Mouse (Mus musculus): Measurements from ENCODE around the gene Ndrg2.
"Not testable (repeated sequence)": the region's sequence is repeated elsewhere in the genome, so short reads cannot be mapped to it uniquely, and the experiment has no call there.

The Ndrg2 gene

DNA sequence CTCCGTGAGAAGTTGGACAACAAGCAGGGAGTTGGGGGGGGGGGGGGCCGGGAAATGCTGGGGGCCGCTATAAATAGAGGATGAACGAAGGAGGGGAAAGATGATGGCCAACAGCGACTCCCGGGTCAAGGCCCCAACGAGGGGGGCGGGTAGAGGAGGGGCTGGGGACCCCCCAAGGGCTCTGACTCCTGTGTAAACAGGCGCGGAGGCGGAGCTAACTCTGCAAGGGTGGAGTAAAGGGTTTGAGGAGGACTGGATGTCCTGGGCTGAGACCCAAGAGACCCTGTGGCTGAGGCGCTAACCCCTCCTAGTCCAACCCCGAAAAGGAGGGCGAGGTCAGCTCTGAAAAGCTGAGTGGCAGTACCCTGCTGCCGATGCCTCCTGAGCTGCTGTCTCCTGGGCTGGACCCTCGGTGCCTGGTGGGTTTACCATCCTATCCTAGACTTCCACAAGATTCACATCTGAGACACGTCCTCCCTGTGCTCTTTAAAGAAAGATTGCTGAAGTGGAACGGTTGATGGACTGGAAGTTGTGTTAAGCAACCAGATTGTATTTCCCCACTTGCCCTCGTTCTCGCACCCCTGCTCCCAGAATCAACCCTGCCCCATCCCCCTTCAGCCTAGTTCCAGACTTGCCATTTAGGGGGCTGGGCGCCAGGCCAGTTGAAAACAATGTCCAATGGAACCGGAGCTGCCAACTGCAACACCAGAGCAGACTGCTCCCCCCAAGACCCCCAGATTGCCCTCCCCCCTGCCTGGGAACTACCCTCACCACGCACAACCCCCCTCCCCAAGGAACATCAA, at the start of gene Ndrg2:
Ndrg2 (minus strand) TSS at position 199 of the 803 bp plus-strand sequence.
- no peak for DNase-seq (ENCODE audit: low spot score in 2 of 2)

DNA sequence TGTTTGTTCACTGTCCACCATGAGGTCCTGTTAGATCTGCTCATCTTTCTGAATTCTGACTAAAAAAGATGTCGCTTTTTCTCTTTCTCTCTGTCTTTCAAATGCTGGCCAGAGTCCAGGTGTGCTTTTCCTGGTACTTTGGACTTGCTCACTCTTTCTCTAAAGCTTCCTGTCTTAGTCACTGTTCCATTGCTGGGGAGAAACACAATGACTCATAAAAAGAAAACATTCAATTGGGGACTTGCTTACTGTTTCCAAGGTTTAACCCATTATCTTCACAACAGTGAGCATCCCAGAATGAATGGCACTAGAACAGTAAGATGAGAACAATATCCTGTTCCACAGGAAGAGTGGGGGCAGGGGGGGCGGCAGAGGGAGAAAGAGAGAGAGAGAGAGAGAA, 46.4 kb upstream of the Ndrg2 start:
- no peak for DNase-seq (ENCODE audit: low spot score in 2 of 2)

DNA sequence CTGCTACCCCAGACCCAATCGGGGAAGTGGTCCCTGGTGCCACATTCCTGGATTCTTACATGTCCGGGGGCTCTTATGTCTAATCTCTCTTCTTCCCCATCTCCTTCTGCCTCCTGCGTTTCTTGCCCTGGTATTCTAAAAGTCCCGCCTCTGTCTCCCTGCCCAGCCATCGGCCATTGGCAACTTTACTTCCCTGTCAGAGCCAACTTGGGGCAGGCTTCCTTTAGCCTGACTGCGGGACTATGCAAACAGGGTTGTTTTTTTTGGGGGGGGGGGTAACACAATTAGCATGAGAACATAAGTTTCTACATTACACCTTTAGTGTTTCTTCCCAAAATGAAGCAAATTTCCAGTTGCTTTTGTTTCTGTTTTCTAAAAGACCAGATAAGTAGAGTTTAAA, 29.4 kb upstream of the Ndrg2 start:
- DNase-seq (ENCODE audit: low spot score in 2 of 2): no peak

DNA sequence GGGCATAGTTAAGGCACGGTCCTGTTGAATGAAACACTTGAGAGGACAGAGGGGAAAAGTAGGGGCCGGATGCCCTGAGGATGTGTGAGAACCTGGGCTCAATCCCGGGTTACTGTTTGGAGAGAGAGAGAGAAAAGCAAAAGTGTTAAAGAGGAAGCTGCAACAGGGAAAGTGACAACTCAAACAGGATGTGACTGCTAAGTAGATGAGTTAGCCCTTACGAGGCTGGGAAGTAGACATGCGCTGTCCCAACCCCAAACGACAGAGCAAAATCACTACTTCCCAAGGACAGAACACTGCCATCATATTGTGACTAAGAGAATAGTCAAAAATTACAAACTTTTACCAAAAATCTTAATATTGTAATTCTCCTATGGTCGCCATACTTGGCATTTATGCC, 28.3 kb upstream of the Ndrg2 start:
- DNase-seq (ENCODE audit: low spot score in 2 of 2): no peak

DNA sequence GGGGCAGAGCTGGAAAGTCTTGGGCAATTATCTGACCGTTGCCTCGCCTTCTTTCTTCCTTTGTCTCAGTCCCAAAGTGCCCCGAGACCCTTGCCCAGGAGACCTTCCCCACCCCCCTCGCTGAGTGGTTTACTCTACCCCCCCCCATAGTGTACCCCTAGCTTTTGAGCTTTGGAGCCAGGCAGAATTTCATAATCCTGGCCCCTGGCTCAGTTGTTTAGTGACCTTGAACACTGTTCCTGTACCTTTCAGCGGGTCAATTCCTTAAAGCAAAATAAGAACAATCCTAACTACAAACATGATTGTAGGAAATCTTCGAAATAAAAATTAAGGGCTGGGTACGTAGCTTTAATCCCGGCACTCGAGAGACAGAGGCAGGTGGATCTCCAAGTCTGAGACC, 27.6 kb upstream of the Ndrg2 start:
- DNase-seq (ENCODE audit: low spot score in 2 of 2): no peak

DNA sequence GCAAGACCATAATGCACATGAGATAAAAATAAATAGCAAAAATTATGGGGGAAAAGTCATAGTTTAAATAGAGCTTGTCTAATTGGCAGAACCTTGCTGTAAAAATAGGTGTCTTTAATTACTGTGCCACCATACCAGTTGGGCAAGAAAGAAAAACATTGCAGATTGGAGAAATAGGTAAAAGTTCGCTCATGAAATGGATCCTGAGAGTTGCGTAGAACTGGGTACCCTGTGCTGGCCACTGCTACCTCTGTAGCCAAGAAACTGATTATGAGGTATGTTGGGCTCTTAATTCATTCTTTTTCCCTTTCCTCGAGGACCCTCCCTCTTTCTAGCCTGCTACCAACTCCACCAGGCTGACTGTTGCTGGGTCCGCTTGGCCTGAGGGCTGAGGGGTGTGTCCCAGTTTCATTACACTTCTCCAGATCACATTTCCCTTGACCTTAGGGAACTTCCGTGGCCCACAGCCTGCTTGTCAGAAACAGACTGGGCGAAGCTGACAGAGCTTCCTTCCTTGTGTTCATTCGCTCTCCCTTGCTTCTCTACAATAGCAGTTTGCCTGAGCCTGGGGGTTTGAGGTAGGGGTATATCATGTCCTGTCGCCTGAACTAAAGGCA, 27.1 kb upstream of the Ndrg2 start:
- DNase-seq (ENCODE audit: low spot score in 2 of 2): no peak

DNA sequence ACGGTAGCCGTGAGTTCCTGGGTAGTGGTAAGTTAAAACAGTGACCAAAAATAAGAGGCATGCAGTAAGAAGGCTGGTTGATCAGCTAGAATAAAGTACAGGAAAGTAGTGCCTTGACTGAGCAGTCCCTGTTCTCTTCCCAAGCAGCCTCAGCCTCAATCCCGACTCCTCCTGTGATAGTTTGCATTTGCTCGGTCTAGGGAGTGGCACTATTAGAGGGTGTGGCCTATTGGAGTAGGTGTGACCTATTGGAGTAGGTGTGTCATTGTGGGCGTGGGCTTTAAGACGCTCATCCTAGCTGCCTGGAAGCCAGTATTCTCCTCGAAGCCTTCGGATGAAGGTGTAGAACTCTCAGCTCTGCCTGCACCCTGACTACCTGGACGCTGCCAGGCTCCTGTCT, 25.0 kb upstream of the Ndrg2 start:
- no peak for DNase-seq (ENCODE audit: low spot score in 2 of 2)

DNA sequence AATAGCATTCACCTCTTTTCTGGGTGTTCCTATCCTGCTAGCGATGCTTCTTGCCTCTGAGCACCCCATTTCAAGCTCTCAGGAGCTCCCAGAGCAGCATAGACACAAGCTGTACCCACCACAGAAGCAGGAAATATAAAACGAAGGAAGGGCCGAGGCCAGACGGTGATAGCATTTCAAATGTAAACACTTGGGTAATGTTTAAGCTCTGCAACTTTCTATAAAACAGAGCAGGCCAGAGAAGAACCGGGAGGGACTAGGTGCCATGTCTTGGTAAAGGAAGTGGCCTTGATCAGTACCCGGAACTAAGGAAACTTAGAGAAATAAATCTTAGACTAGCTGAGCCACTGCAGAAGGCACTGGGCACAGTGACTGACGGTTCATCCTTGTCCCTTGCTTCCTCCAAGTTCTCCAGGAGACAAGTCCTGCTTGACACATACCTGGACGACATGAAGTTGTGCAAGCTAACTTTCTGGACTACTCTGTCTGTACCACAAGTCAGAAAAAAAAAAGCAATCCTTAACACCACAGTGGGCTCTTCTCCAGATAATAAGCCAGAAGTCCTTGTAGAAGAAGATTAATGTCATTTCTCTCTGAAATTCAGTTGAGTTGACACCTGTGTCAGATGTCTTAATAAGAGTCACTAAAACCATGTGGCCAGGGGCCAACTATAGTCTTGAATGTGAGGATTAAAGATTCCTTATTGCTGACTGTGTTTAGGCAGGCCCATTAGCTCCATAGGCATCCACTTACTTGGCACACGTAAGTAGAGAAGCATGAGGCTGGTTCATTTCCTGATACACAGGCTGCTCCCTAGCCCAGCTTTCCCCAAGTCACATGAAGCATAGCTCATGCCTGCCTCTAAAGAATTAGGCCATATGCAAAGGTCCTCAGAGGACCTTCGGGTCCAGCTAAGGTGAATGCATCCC, 18.4 kb upstream of the Ndrg2 start:
- no peak for DNase-seq (ENCODE audit: low spot score in 2 of 2)

DNA sequence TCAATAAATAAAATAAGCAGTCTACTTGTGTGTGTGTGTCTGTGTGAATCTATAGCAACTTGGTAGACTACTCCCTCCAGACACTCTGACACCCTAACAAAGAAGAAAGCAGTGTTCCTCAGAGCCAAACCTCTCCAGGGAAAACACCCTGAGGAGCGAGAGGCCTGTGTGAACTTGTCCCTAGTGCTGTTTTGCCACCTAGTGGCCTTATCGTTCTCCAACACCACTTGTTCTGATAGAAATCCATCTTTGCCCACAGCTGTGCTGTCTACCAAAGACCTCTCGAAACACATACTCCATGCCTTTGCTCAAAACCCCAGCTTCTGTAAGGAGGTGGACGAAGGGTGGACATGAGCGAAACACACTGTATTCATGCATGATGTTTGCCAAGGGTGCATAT, 16.9 kb upstream of the Ndrg2 start:
- DNase-seq (ENCODE audit: low spot score in 2 of 2): no peak

DNA sequence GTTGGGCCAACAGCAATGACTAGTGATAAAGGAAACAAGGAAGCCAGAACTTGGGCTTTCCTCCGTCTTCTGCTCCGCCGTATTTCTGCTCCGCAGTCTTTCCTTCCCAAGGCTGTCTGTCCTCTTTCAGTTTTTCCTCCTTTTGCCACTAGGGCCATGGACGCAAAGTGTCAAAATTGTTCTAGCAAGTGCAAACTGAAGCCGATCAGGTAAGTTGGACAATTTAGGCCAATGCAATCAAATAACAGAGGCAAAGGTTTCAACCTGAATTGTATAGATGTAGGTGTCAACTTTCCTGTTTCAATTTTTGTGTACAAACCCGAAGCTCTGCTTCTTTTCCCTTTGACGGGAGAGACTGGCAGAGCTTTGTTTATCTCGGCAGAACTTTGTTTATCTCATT, 16.0 kb upstream of the Ndrg2 start:
- no peak for DNase-seq (ENCODE audit: low spot score in 2 of 2)

DNA sequence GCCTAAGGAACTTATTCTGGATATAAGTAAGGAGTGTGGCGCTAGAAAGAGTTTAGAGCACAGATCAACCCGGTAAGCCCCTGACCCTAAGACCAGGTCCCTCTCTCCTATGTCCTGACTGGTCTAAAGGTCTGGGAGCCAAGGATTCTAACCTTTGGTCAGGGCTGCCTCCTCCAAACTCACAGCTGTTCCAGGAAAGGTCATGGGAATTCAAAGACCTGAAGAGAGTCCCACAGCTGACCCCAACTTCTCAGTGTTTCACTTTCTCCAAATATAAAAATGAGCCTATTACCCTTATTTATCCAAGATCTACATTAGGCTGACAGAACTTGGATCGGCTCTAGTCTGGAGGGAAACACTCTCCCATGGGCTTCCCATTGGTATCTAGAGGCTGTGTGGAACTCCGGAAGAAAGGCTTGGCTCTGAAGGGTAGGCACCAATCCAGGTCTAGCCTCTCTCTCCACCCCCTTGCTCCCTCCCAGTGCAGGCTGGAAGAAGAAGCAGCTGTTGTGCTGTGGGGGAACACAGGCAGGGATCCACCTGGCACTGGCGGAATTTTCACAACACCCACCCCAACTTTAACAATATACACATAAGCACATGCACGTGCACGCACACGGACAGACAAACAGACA, 15.5 kb upstream of the Ndrg2 start:
- no peak for DNase-seq (ENCODE audit: low spot score in 2 of 2)

DNA sequence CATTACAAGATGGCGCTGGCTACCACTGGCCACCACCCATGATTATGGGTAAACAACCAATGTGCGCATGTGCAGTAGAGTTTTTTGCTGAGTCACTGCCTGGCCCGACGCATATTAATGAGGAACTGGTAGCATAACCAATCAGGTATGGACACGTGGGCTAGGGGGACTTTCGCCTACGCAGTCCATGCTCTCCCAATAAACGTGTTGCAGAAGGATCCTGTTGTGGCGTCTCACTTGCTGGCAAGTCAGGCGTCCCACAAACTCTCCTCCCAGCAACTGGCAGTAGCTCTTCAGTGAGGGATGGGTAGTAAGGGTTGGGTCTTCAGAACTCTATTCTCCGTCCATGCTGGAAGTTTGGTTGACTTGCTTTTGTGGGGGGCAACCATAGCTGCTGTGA, 13.0 kb upstream of the Ndrg2 start:
- DNase-seq (ENCODE audit: low spot score in 2 of 2): not testable (repeated sequence)

DNA sequence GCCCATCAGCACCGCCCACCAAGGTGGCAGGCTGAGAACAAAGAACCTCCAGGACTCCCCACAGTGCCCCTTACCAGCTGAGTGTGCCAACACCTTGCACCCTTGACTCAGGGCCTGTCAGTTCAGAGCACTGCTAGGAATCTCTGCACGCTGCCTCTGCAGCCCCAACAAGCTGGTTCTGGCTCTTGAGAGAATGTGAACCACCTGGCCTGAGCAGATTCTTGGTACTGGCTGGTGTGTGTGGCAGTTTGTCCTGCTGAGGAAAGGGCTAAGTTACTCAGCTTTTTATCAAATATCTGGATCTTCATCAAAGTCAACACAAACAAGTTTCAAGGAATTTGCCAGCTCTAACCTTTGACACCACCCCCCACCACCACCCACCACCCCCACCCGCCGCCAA, 9.5 kb upstream of the Ndrg2 start:
- DNase-seq (ENCODE audit: low spot score in 2 of 2): no peak

DNA sequence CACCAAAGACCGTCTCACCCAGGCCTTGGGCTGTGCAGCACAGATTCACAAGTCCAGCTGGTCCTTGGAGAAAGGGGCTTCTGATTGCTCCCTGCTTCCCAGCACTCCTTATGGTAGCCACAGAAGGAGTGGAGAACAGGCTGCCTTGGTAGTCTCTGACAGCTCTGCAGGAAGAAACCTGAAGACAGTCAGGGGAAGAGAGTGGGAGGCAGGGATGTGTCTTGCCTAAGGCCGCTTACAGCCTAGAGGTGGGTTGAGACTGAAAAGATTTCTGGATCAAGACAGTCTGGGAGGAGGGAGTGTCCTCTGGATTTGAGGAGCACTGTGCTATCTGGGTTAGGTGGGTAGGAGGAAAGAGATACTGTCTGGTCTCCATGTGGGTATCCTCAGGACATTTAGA, 9.0 kb upstream of the Ndrg2 start:
- DNase-seq (ENCODE audit: low spot score in 2 of 2): no peak

DNA sequence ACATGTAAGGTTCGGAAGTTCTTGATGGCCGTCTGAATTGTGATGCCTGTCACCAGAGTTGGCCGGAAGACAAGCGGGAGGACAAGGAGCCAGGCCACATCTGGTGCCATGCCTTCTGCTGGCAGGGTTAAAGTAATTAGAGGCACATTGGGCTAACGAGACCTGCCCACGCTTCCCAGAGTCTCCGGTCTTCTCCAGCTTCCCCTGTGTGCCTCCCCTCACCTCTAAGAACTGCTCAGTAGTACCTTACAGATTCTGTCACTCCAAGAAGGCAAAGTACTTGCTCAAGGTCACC, 8.6 kb upstream of the Ndrg2 start, which contains the start of gene Rnase13:
Rnase13 (minus strand) TSS at position 203 of the 295 bp plus-strand sequence.
- DNase-seq (ENCODE audit: low spot score in 2 of 2): no peak

DNA sequence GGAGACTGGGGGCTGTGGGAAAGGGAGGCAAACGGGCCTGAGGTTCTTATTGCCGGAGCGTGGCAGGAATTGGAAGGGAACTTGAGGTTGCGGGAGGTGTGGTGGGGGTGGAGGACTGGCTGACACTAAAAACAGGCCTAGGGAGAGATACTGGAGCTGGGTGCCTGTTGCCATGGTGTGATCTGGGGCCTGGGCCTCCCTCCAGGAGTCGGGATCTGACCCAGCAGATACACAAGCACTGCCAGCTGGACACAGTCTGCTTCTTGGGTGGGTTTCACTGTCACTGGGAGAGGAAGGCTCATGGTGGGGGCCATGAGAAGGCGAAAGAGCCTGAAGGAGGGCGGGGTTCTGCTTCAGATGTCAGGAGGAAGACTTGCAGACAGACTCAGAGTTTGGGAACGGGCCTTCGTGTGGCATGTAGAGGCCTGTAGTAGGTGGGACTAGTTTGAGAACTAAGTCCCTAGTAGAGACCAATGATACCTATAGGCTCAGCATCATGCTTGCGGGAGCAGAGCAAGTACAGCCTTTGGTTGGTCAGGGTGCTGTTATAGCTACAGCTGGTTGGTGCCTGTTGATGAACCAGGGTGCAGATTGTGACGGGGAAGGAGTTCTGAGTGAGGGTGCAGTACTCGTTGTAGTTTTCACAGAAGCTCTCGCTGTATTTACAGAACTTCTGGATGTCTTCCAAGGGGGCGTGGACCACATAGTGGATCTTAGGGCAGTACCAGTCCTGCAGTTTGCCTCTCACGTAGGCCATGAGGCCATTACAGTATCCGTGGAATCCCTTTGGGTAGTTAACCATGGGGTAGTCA, 8.0 kb upstream of the Ndrg2 start:
- DNase-seq (ENCODE audit: low spot score in 2 of 2): no peak

DNA sequence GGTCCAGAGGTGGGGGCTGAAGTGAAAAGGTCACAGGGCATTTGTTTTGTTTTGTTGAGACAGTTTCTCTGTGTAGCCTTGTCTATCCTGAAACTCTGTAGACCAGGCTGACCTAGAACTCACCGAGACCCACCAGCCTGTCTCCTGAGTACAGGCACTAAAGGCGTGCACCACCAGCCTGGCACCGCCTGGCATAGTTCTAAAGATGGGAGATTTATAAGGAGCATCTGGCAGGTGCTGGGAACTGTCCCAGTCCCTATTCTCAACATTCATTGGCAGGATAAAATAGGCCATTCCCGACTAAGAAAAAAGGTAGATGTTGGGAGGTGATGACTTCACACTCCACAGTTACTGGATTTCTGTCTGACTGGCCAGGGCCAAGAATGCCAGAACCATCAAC, 5.0 kb upstream of the Ndrg2 start:
- DNase-seq (ENCODE audit: low spot score in 2 of 2): no peak

DNA sequence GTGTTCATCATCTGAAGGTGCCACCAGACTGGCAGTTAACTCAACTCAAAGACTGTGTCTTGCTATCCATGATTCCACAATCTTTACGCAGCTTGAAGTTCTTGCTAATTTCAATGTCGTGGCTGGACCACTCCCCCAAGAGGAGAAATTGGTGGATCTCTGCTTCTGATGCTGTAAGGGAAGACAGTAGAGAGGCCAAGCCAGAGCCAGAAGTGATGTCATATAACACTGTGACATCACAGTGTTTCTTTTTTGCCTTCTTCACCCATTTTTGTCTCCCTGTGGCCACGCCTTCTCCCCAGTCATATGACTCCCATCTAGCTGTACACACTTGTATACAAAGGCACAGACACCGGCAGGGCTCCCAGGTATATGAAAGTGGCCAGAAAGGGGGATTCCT, 4.2 kb upstream of the Ndrg2 start, which contains the start of gene Tppp2:
Tppp2 (plus strand) TSS at position 301 of the 400 bp plus-strand sequence.
- DNase-seq (ENCODE audit: low spot score in 2 of 2): no peak

DNA sequence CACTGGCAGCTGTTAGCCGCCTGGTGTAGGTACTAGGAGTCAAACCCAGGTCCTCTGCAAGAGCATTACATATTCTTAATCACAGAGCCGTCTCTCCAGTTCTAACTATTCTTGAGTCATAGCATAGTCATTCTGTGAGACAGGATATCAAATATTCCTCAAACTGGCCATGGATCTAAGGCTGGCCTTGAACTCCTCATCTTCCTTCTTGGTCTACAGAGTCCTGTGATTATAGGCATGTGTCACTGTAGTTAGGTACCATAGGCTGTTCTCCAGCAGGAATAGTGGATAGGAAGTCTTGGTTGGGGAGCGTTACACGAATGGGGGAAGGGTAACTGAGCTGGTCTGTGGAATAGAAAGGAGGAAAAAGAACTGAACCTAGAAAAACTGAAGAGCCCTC, 2.6 kb upstream of the Ndrg2 start:
- no peak for DNase-seq (ENCODE audit: low spot score in 2 of 2)

DNA sequence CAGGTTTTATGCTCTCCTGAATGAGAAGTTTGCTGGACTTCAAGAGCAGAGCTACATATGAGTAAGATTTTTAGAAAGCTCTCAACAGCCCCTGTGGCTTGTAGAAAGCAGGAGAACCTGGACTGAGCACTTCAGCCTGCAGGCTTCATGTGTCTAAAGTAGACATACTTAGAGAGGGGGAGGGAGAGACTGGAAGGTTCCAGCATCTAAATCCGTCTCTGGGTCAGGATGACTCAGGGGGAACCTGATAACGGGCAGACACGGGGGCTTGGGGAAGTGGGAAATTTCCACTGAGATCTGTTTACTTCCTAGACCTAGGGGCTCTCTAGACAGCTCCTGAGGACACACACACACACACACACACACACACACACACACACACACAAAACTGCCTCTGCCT, 1.1 kb upstream of the Ndrg2 start:
- no peak for DNase-seq (ENCODE audit: low spot score in 2 of 2)
